Mouse (Mus musculus): ENCODE data around the gene Ubn1.

Gene Ubn1

GRCm38 (mm10) chr16:5071974-5072373 lies 22.1 kb downstream of the Ubn1 start:
- DNase-seq (ENCODE audit: low spot score in 2 of 2), result no peak

- no peak for DNase-seq (ENCODE audit: low spot score in 2 of 2)
These were observed 24.5 kb downstream of the Ubn1 start for GRCm38 (mm10) chr16:5074341-5074740.

GRCm38 (mm10) chr16:5085196-5085595 lies 35.3 kb downstream of the Ubn1 start:
- no peak for DNase-seq (ENCODE audit: low spot score in 2 of 2)

- DNase-seq (ENCODE audit: low spot score in 2 of 2), result no peak
These were observed 36.3 kb downstream of the Ubn1 start for GRCm38 (mm10) chr16:5086179-5086578.

- no peak for DNase-seq (ENCODE audit: low spot score in 2 of 2)
These were observed 39.2 kb downstream of the Ubn1 start for GRCm38 (mm10) chr16:5089021-5089420.

- DNase-seq (ENCODE audit: low spot score in 2 of 2), result no peak
These were observed 43.4 kb downstream of the Ubn1 start for GRCm38 (mm10) chr16:5093285-5093684.

GRCm38 (mm10) chr16:5096504-5096903 lies 46.6 kb downstream of the Ubn1 start:
- no peak for DNase-seq (ENCODE audit: low spot score in 2 of 2)

GRCm38 (mm10) chr16:5101000-5101399 lies 51.1 kb downstream of the Ubn1 start:
- DNase-seq (ENCODE audit: low spot score in 2 of 2), result no peak

- DNase-seq (ENCODE audit: low spot score in 2 of 2), result no peak
These were observed 60.0 kb downstream of the Ubn1 start for GRCm38 (mm10) chr16:5109877-5110276.

- no peak for DNase-seq (ENCODE audit: low spot score in 2 of 2)
These were observed 61.2 kb downstream of the Ubn1 start for GRCm38 (mm10) chr16:5111021-5111420.

- no peak for DNase-seq (ENCODE audit: low spot score in 2 of 2)
These were observed 63.2 kb downstream of the Ubn1 start for GRCm38 (mm10) chr16:5113002-5113550.

- DNase-seq (ENCODE audit: low spot score in 2 of 2), result no peak
These were observed 63.7 kb downstream of the Ubn1 start for GRCm38 (mm10) chr16:5113582-5113981.

GRCm38 (mm10) chr16:5119385-5119784 lies 69.5 kb downstream of the Ubn1 start:
- DNase-seq (ENCODE audit: low spot score in 2 of 2), result no peak

- no peak for DNase-seq (ENCODE audit: low spot score in 2 of 2)
These were observed 70.0 kb downstream of the Ubn1 start for GRCm38 (mm10) chr16:5119845-5120244.

GRCm38 (mm10) chr16:5123476-5123875 lies 73.6 kb downstream of the Ubn1 start:
- DNase-seq (ENCODE audit: low spot score in 2 of 2), result no peak

GRCm38 (mm10) chr16:5130196-5130595 lies 80.3 kb downstream of the Ubn1 start:
- DNase-seq (ENCODE audit: low spot score in 2 of 2), result no peak

GRCm38 (mm10) chr16:5130766-5131165 lies 80.9 kb downstream of the Ubn1 start:
- no peak for DNase-seq (ENCODE audit: low spot score in 2 of 2)

GRCm38 (mm10) chr16:5131251-5131922 lies 81.5 kb downstream of the Ubn1 start:
- no peak for DNase-seq (ENCODE audit: low spot score in 2 of 2)

- DNase-seq (ENCODE audit: low spot score in 2 of 2), result no peak
These were observed 82.5 kb downstream of the Ubn1 start, which contains the start of gene Ppl for GRCm38 (mm10) chr16:5132401-5132801. TSS of gene Ppl (minus strand) at chr16:5132421.

GRCm38 (mm10) chr16:5134623-5135330 lies 84.9 kb downstream of the Ubn1 start:
- peak in 1 of 2 experiments; percentile 7 for DNase-seq (ENCODE audit: low spot score in 2 of 2)

GRCm38 (mm10) chr16:5135551-5136261 lies 85.8 kb downstream of the Ubn1 start:
- no peak for DNase-seq (ENCODE audit: low spot score in 2 of 2)
